Mouse (Mus musculus): ENCODE data around the gene Fam173a. TPM values are rescaled to one million over a fixed set of nuclear protein-coding genes. Genes with fewer than 3 reads are reported as not detected.

Fam173a gene
- polyA plus RNA-seq, 1 experiment from 2014 or later: 96.8 TPM

DNA sequence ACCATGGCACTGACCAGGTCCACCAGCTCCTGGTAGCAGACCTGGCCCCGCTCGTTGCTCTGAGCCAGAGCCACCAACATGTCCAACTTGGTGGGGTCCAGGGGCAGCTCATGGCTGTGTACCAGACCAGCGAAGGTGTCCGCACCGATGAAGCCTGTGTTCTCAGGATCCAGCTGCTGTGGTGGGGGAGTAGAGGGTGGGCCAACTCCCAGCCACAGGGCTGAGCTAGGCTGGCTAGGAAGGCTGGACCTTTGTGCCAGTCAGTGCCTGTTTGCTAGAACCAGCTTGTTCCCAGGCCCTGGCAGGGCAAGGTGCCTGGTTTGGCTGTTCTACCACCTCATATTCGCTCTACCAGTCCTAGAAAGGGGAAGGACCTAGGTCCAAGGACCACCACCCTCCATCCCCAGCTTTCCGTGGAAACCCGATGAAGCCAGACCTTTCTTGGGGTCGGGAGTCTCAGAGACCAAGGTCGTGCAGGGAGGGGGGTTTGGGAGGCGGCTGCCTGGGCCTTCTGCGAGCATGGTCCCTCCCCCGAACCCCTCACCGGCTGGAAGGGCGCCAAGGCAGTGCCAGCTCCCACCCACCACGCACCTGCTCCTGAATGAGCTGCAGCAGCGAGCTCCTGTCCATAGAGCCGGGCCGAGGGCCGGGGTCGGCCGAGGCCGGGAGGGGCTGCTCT is 43.8 kb upstream of the Fam173a start:
- no peak for DNase-seq
- no peak for TF ChIP-seq CTCF (IDR thresholded peaks at IDR 0.05; ENCODE audit: low read depth)
- Histone ChIP-seq H3K4me3 (ENCODE audit: low read depth, low read length) (peak overlapping the region; percentile 34), H3K36me3 (ENCODE audit: insufficient read depth) (peaks cover 55% of the 10 kb centered on the region), H3K9ac (peak overlapping the region; percentile 53), H3K9me3 (ENCODE audit: low read depth, low read length) (no peaks in the 10 kb centered on the region), H3K4me1 (ENCODE audit: insufficient read depth) (peaks cover 31% of the 10 kb centered on the region), H3K27me3 (ENCODE audit: insufficient read depth, low read length) (no peaks in the 10 kb centered on the region), H3K27ac (ENCODE audit: low read depth) (peak overlapping the region; percentile 30; the same call in 1 of the 2 replicates), H3K4me2 (peak overlapping the region; percentile 74)
- WGBS: 19% methylated on average over 23 of the region's 23 CpGs
- ATAC-seq (ENCODE audit: insufficient read depth): no peak

DNA sequence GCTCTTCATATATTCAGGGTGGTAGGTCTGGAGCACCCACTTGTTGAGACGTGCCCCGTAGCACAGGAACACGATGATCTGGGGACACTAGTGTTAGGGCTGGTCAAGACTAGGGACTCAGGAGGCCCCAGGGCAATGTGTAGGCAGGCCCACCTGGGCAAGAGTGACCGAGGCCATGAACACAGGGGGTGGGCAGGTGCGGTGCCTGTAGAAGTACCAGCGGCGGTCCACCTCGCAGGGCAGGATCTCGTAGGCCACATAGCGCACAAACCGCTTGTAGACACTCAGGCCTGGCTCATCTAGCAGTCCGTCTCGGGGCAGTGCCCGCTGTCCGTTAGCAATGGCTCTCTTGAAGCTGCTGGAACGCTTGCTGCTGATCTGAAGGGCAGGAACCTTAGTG is 43.1 kb upstream of the Fam173a start:
- H3K4me3 ChIP-seq (ENCODE audit: low read depth, low read length): no peak overlapping the region
- H3K4me2 ChIP-seq: peak overlapping the region; percentile 4; the same call in 1 of the 2 replicates
- H3K9me3 ChIP-seq (ENCODE audit: low read depth, low read length): no peaks in the 10 kb centered on the region
- H3K9ac ChIP-seq: no peak overlapping the region
- peaks cover 55% of the 10 kb centered on the region for H3K36me3 ChIP-seq (ENCODE audit: insufficient read depth)
- DNase-seq: no peak
- H3K27me3 ChIP-seq (ENCODE audit: insufficient read depth, low read length): no peaks in the 10 kb centered on the region
- WGBS: 90% methylated on average over 16 of the region's 16 CpGs
- peaks cover 37% of the 10 kb centered on the region for H3K4me1 ChIP-seq (ENCODE audit: insufficient read depth)
- TF ChIP-seq CTCF (IDR thresholded peaks at IDR 0.05; ENCODE audit: low read depth): no peak
- H3K27ac ChIP-seq (ENCODE audit: low read depth): no peak overlapping the region
- ATAC-seq (ENCODE audit: insufficient read depth): no peak

DNA sequence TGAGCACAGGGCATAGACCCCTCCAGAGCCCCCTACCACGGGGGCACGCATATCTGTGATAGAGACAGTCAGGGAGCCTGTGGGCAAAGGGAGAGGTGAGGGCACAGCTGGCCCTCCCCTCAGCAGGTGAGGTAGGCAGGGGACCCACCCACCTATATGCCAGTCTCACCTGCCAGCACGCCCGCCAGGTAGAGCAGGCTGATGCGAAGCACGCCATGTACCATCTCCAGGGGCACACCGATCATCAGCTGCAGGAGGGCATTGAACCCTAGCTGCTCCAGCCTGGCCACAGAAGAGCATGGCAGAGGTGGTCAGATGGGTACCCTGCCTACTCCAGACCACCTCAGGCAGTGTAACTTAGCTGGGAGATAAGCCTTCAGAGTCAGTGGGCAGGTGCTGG is 42.6 kb upstream of the Fam173a start:
- DNase-seq (no peak), ATAC-seq (ENCODE audit: insufficient read depth) (no peak)
- H3K36me3 ChIP-seq (ENCODE audit: insufficient read depth): peaks cover 55% of the 10 kb centered on the region
- peak overlapping the region; percentile 89; the same call in 1 of the 2 replicates for H3K4me2 ChIP-seq
- TF ChIP-seq CTCF (IDR thresholded peaks at IDR 0.05; ENCODE audit: low read depth): no peak
- H3K9me3 ChIP-seq (ENCODE audit: low read depth, low read length): no peaks in the 10 kb centered on the region
- H3K4me3 ChIP-seq (ENCODE audit: low read depth, low read length): peak overlapping the region; percentile 82
- H3K4me1 ChIP-seq (ENCODE audit: insufficient read depth): peaks cover 37% of the 10 kb centered on the region
- H3K27me3 ChIP-seq (ENCODE audit: insufficient read depth, low read length): no peaks in the 10 kb centered on the region
- no peak overlapping the region for H3K9ac ChIP-seq
- no peak overlapping the region for H3K27ac ChIP-seq (ENCODE audit: low read depth)
- WGBS: 94% methylated on average over 7 of the region's 7 CpGs

DNA sequence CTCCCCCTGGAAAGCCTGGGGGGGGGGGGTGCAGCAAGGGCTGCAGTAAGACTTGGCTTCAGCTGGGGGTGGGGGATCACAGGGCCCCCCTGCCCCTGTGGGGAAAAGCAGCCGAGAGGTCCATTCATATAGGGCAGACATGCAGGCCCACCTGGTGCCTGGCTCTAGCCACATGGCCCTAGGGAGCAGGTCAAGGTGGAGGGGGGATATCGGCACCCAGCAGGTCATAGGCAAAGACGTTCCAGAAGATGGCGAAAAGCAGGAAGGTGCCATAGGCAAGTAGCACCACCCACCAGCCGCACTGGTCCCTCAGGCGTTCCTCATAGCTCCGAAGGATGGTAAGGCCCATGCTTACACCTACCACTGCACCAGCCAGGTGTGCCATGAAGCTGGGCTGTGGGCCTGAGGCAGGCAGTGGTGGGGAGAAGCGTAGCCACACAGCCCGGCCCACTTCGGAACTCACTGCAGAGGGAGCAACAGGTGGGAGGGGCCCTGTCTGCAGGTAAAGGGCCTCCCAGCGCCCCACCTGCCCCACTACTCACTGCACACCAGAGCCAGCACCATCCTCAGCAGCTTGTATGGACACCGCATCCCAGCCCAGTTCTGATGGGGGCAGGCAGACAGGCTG is 42.0 kb upstream of the Fam173a start:
- no peak for ATAC-seq (ENCODE audit: insufficient read depth)
- peak overlapping the region; percentile 69 for H3K9ac ChIP-seq
- peak overlapping the region; percentile 89 for H3K4me2 ChIP-seq
- H3K4me1 ChIP-seq (ENCODE audit: insufficient read depth): peaks cover 40% of the 10 kb centered on the region
- DNase-seq: no peak
- no peaks in the 10 kb centered on the region for H3K27me3 ChIP-seq (ENCODE audit: insufficient read depth, low read length)
- peaks cover 55% of the 10 kb centered on the region for H3K36me3 ChIP-seq (ENCODE audit: insufficient read depth)
- peak overlapping the region; percentile 97; the same call in 1 of the 2 replicates for H3K27ac ChIP-seq (ENCODE audit: low read depth)
- WGBS: 73% methylated on average over 12 of the region's 12 CpGs
- no peaks in the 10 kb centered on the region for H3K9me3 ChIP-seq (ENCODE audit: low read depth, low read length)
- H3K4me3 ChIP-seq (ENCODE audit: low read depth, low read length): peak overlapping the region; percentile 82
- no peak for TF ChIP-seq CTCF (IDR thresholded peaks at IDR 0.05; ENCODE audit: low read depth)

DNA sequence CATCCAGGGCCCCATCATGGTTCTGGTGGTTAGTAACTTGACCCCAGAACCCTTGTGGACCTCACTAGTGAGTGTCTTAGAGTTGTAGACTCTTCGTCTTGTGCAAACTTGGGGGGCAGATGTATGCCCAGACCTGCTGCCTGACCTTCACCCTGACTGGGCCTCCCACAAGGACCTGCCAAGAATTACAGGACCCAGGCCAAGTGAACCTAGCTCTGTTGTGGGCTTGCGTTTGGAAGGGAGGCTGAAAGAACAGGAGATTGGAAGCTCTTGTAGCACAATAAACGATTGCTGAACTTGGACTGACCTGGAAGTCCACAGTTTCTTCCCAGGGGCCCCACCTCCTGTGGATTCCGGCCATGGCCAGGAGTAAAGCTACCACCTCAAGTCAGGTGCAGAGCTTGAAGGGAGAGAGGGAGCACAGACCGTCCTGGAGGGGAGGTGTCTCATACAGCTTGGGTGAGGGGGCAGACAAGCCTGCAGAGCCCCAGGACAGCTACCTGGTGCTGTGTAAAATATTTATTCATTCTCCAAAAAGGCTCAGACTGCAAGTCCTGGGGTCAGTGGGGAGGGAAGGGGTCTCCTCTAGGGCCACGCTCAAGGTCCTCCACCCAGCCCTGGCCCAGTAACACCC is 41.4 kb upstream of the Fam173a start:
- Histone ChIP-seq H3K4me1 (ENCODE audit: insufficient read depth) (peaks cover 42% of the 10 kb centered on the region), H3K9ac (peak overlapping the region; percentile 69), H3K4me3 (ENCODE audit: low read depth, low read length) (peak overlapping the region; percentile 82), H3K36me3 (ENCODE audit: insufficient read depth) (peaks cover 52% of the 10 kb centered on the region), H3K4me2 (peak overlapping the region; percentile 89), H3K27ac (ENCODE audit: low read depth) (peak overlapping the region; percentile 97), H3K9me3 (ENCODE audit: low read depth, low read length) (no peaks in the 10 kb centered on the region), H3K27me3 (ENCODE audit: insufficient read depth, low read length) (no peaks in the 10 kb centered on the region)
- WGBS: 13% methylated on average over 6 of the region's 6 CpGs
- TF ChIP-seq CTCF (IDR thresholded peaks at IDR 0.05; ENCODE audit: low read depth): no peak
- DNase-seq (no peak), ATAC-seq (ENCODE audit: insufficient read depth) (no peak)

DNA sequence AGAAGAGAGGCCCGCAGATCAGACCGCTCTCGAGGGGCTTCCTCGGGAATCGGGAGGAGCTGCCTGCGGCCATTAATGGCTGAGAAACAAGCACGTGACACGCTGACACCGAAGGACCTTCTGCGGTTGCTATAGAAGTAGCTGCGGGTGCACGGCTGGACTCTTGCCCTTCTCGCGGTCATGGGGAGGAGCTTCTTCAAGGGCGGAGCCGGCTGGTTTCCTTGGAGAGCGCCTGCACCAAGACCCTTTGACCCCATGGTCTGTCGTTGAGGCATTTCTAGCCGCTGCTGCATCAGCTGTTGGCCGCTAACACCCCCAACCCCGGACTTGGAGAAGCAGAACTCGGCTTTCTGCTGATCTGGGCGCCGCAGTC is 40.6 kb upstream of the Fam173a start, which contains the start of gene Stub1:
Gene Stub1 (minus strand): TSS at position 114 of the 373 bp plus-strand sequence.
- Histone ChIP-seq H3K4me2 (peak within 1 kb of the TSS; percentile 98), H3K27ac (ENCODE audit: low read depth) (peak within 1 kb of the TSS; percentile 97), H3K4me3 (ENCODE audit: low read depth, low read length) (peak within 1 kb of the TSS; percentile 82), H3K4me1 (ENCODE audit: insufficient read depth) (peaks cover 46% of the 10 kb centered on the region), H3K9me3 (ENCODE audit: low read depth, low read length) (no peaks in the 10 kb centered on the region), H3K27me3 (ENCODE audit: insufficient read depth, low read length) (no peaks in the 10 kb centered on the region), H3K36me3 (ENCODE audit: insufficient read depth) (peaks cover 47% of the 10 kb centered on the region), H3K9ac (peak within 1 kb of the TSS; percentile 79)
- ATAC-seq (ENCODE audit: insufficient read depth) (peak; percentile 63), DNase-seq (peak; percentile 95)
- no peak for TF ChIP-seq CTCF (IDR thresholded peaks at IDR 0.05; ENCODE audit: low read depth)
- under 1% methylated on average over 24 of the region's 24 CpGs for WGBS
